Mouse (Mus musculus) liver, embryonic 14 days (tissue): ENCODE measurements around the gene Midn. TPM values are rescaled to one million over a fixed set of nuclear protein-coding genes. Genes with fewer than 3 reads are reported as not detected.

Source experiments
- polyA plus RNA-seq: library from polyadenylated mRNA; depleted of rRNA; stranded (reverse); fragments of >200 nt; gene quantifications from 2 replicates; pipeline ENCODE4 v1.2.3, GENCODE M21; 2012; rRNA removed

The Midn gene
- 8.2 and 9.9 TPM in 2 replicates for polyA plus RNA-seq

GRCm38 (mm10) chr10:80147719-80148601 lies at the start of gene Midn:
Gene Midn, plus strand, starts transcription at chr10:80148272.

DNA sequence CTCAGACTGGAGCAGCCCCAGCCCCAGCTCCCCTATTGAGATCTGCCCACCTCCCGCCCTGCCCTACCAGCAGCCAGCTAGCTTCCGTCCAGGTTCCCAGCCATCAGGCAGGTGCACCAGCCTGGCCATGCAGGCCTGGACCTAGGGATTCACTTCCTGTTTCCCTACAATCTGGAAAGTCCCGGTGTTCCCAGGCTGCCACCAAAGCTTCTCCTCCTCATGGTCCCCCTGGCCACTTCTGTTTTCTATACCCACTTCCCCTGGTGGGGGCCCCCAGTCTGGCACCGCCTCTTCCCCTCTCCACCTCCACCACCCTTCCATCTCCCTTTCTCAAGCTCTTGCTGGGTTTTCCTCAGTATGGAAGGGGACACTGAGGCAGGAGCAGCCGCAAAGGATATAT lies 42.6 kb upstream of the Midn start, which contains the start of gene Sbno2:
Gene Sbno2, minus strand, starts transcription at position 112 of the 400 bp plus-strand sequence.

GRCm38 (mm10) chr10:80115290-80115943 lies 32.7 kb upstream of the Midn start, which contains the start of gene Stk11:
Gene Stk11, plus strand, starts transcription at chr10:80115803.

DNA sequence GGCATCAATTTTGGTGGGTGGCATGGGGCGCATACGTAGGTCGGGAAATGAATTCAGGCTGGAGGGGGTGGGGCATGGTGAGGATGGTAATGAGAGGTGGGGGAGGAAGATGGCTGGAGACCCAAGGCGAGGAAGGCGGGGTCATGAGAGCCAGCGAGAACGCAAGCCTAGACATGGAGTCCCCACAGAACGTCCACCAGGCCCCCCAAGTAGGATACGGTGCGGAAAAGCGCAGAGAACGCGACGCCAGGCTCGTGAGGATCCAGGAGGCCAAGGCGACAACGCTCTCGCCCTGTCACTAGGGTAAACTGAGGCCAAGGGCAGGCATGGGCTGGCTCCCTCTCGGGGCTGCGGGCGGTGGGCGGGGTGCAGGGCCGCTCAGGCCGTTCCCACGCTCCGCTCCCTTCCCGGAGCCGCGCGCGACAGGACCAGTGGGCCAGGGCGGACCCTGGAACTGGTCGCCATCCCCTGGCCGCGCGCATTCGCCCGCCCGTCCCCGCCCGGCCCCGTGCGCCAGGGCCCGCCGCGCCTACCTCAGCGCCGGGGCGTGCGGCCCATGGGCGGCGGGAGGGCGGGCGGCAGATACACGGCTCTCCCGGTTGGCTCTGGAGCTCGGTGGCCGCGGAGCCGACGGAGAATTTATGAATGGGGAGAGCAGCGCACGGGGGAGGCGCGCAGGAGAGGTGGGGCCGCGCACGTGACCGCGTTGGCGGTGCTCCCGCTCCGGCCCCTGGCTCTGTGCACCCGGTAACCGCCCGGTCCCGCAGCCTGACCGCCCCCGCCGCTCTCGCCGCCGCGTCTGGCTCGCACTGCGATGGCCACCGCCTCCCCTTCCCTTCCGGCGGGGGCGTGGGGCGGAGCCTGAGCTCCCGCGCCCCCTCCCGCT lies 9.3 kb upstream of the Midn start, which contains the start of gene Atp5d:
Gene Atp5d, plus strand, starts transcription at position 80 of the 886 bp plus-strand sequence.

GRCm38 (mm10) chr10:80140666-80141035 lies 7.4 kb upstream of the Midn start, which contains the start of gene Cbarp:
Gene Cbarp, minus strand, starts transcription at chr10:80140835.

DNA sequence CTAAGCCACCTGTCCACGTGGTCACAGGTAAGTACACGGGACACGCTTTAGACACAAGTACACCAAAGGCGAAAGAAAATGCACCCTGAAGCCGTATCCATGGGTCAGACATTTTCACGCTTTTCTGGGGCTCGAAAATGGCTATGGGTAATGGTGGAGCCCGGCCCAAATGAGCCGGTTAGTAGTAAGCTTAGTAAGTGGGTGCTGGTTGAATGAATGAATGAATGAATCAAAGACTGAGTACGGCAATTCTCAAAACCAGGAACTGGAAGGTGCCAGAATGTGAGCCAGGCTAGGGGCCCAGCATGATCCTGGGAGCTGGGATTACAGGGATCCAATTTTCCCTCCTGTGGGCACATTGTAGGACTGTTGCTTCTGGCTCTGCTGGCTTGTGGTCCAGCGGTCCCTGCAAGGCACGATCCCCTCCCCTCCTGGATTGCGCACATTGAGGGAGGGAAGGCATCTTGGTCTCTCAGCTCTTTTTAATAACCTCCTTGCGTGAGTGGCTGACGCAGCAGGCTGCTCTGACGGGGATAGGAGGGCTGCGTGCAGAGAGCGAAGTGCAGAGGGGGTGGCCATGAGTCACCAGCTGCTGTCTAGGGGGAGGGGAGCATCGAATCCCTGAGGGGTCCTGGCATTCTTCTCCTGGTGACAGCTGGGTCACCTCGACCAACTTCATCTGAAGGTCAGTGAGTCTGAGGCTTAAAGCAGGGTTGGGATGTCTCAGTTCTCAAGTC lies 17.5 kb downstream of the Midn start, which contains the start of gene Cirbp:
Gene Cirbp, plus strand, starts transcription at position 594 of the 737 bp plus-strand sequence.

GRCm38 (mm10) chr10:80172527-80173292 lies 24.6 kb downstream of the Midn start, which contains the start of gene 1600002K03Rik:
Gene 1600002K03Rik, plus strand, starts transcription at chr10:80172944.

DNA sequence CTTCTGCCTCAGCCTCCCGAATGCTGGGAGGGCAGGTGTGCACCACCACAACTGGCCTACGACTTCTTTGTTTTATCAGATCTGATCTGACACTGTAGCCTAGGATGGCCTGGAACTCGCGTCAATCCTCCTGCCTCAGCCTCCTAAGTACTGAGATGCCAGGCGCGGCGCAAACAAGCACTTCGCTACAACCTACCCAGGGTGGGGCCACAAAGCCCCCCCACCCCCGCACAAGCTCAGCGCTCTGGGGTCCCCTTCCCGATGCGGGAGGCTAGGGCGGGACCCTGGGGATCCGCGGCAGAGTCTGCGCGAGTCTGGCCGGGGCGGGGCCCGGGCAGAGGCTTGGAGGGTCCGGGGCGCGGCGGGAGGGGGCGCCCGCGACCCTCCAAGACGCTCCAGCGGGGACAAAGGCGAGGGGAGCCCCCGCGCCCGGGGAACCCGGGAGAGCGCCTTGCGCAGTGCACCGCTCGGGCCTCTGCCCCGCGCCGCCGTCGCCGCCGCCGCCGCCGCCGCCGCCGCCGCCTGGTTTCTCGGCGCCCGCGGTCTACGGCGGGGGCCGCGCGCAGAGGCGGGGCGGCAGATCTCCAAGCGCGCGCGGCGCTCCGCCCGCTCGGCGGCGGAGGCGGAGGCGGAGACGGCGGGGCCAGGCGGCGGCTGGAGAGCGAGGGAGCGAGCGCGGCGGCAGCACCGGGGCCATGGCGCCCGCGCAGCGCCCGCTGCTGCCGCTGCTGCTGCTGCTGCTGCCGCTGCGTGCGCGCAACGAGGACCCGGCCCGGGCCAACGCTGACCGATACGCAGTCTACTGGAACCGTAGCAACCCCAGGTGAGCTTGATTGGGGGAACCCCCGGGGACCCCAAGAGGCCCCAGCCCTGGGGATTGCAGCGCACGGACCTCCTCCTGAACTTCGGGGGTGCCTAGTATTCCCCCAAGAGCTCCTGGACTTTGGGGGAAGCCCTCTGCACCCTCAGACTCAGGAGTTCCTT lies 31.3 kb downstream of the Midn start, which contains the start of gene Efna2:
Gene Efna2, plus strand, starts transcription at position 415 of the 984 bp plus-strand sequence.

Other genes with a start within 250 kb of the Midn start
- gene Med16, start 239.3 kb upstream of the Midn start, polyA plus RNA-seq: 11.7 and 12.4 TPM in 2 replicates
- gene Gm26602, start 237.4 kb upstream of the Midn start, polyA plus RNA-seq: not detected in 2 replicates
- 0.23 and 0.24 TPM in 2 replicates for gene Kiss1r, start 231.3 kb upstream of the Midn start, polyA plus RNA-seq
- gene R3hdm4, start 227.1 kb upstream of the Midn start, polyA plus RNA-seq: 28.2 and 33.7 TPM in 2 replicates
- 4.7 and 5.8 TPM in 2 replicates for gene Arid3a, start 221.2 kb upstream of the Midn start, polyA plus RNA-seq
- 22.7 and 23.6 TPM in 2 replicates for gene Wdr18, start 188.1 kb upstream of the Midn start, polyA plus RNA-seq
- 0.02 and 0.05 TPM in 2 replicates for gene Grin3b, start 177.6 kb upstream of the Midn start, polyA plus RNA-seq
- gene Tmem259, start 163.9 kb upstream of the Midn start, polyA plus RNA-seq: 49.9 and 57.6 TPM in 2 replicates
- gene Cnn2, start 159.7 kb upstream of the Midn start, polyA plus RNA-seq: 13.6 and 16.7 TPM in 2 replicates
- gene Abca7, start 151.8 kb upstream of the Midn start, polyA plus RNA-seq: 8.8 and 11.5 TPM in 2 replicates
- 17.5 and 19.8 TPM in 2 replicates for gene Arhgap45, start 131.6 kb upstream of the Midn start, polyA plus RNA-seq
- 118 and 119 TPM in 2 replicates for gene Polr2e, start 108.5 kb upstream of the Midn start, polyA plus RNA-seq
- gene Gpx4, start 101.1 kb upstream of the Midn start, polyA plus RNA-seq: 378 and 411 TPM in 2 replicates
- 8.9 and 9.8 TPM in 2 replicates for gene Sbno2, start 42.7 kb upstream of the Midn start, polyA plus RNA-seq
- 88.1 and 91.3 TPM in 2 replicates for gene Stk11, start 32.5 kb upstream of the Midn start, polyA plus RNA-seq
- 174 and 199 TPM in 2 replicates for gene Atp5d, start 9.6 kb upstream of the Midn start, polyA plus RNA-seq
- gene Cbarp, start 7.4 kb upstream of the Midn start, polyA plus RNA-seq: 1.4 and 1.8 TPM in 2 replicates
- 19.1 and 20.7 TPM in 2 replicates for gene Cirbp, start 17.7 kb downstream of the Midn start, polyA plus RNA-seq
- gene 1600002K03Rik, start 24.7 kb downstream of the Midn start, polyA plus RNA-seq: 8.6 TPM in 2 replicates
- gene Efna2, start 31.2 kb downstream of the Midn start, polyA plus RNA-seq: 0.37 and 0.46 TPM in 2 replicates
- gene Mum1, start 78.2 kb downstream of the Midn start, polyA plus RNA-seq: 18.1 and 18.9 TPM in 2 replicates
- gene Ndufs7, start 100.8 kb downstream of the Midn start, polyA plus RNA-seq: 170 and 176 TPM in 2 replicates
- gene Gamt, start 112.7 kb downstream of the Midn start, polyA plus RNA-seq: 31.8 and 38.8 TPM in 2 replicates
- gene Dazap1, start 113.2 kb downstream of the Midn start, polyA plus RNA-seq: 77.1 and 86.4 TPM in 2 replicates
- 2,101 and 2,143 TPM in 2 replicates for gene Rps15, start 144.2 kb downstream of the Midn start, polyA plus RNA-seq
- gene Apc2, start 147.7 kb downstream of the Midn start, polyA plus RNA-seq: 0.02 and 0.09 TPM in 2 replicates
- 22.5 and 25.2 TPM in 2 replicates for gene 2310011J03Rik, start 172.3 kb downstream of the Midn start, polyA plus RNA-seq
- gene Pcsk4, start 181.2 kb downstream of the Midn start, polyA plus RNA-seq: 5.6 and 6.8 TPM in 2 replicates
- 18.7 and 23.4 TPM in 2 replicates for gene Reep6, start 181.7 kb downstream of the Midn start, polyA plus RNA-seq
- 1.6 and 1.7 TPM in 2 replicates for gene Adamtsl5, start 200.1 kb downstream of the Midn start, polyA plus RNA-seq
- 0.13 and 0.15 TPM in 2 replicates for gene Plk5, start 208.2 kb downstream of the Midn start, polyA plus RNA-seq
- gene Mex3d, start 239.4 kb downstream of the Midn start, polyA plus RNA-seq: 3.0 and 3.5 TPM in 2 replicates